Mouse (Mus musculus): Measurements from ENCODE around the gene Mocs1. TPM values are rescaled to one million over a fixed set of nuclear protein-coding genes. Genes with fewer than 3 reads are reported as not detected.

Gene Mocs1
- polyA plus RNA-seq, 1 experiment from 2014 or later = 8.0 TPM

DNA sequence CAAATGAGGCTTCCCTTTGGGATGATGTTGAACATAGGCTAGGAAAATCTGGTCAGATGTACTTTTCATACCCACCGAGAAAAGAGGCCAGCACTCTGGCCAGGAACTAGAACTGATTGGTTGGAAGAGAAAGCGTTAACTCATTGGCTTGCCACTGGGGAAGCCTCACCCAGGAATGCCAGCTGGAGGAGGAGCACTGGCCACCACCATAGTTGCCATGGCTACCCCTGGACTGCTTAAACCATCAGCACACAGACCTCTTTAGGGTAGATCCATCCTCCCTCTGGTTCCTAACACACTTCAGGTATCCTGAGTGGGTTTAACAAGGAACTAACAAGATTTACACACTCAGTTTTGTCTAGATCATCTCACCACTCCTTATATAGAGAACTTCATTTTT is 71.5 kb downstream of the Mocs1 start:
- no peak for ATAC-seq
- Histone ChIP-seq H3K36me3 (no peaks in the 10 kb centered on the region), H3K4me2 (replicated peaks) (no peak overlapping the region), H3K27me3 (replicated peaks) (no peaks in the 10 kb centered on the region), H3K9me3 (no peaks in the 10 kb centered on the region), H3K9ac (no peak overlapping the region), H3K27ac (no peak overlapping the region), H3K4me3 (replicated peaks) (no peak overlapping the region), H3K4me1 (replicated peaks) (no peaks in the 10 kb centered on the region)
- whole genome bisulfite sequencing = 90% methylated on average over 2 of the region's 2 CpGs

GRCm38 (mm10) chr17:49500234-49500633 is 72.1 kb downstream of the Mocs1 start:
- 43% methylated on average over 2 of the region's 2 CpGs for WGBS
- Histone ChIP-seq H3K4me1 (replicated peaks) (no peaks in the 10 kb centered on the region), H3K9ac (no peak overlapping the region), H3K36me3 (no peaks in the 10 kb centered on the region), H3K27ac (no peak overlapping the region), H3K4me3 (replicated peaks) (no peak overlapping the region), H3K27me3 (replicated peaks) (no peaks in the 10 kb centered on the region), H3K4me2 (replicated peaks) (no peak overlapping the region), H3K9me3 (no peaks in the 10 kb centered on the region)
- ATAC-seq = no peak

GRCm38 (mm10) chr17:49503246-49503900 is 75.2 kb downstream of the Mocs1 start:
- no peaks in the 10 kb centered on the region for H3K4me1 ChIP-seq (replicated peaks)
- H3K9me3 ChIP-seq = no peaks in the 10 kb centered on the region
- ATAC-seq = no peak
- H3K27me3 ChIP-seq (replicated peaks) = no peaks in the 10 kb centered on the region
- H3K9ac ChIP-seq = no peak overlapping the region
- no peak overlapping the region for H3K4me2 ChIP-seq (replicated peaks)
- H3K4me3 ChIP-seq (replicated peaks) = no peak overlapping the region
- no peak overlapping the region for H3K27ac ChIP-seq
- WGBS = 80% methylated on average over 6 of the region's 6 CpGs
- no peaks in the 10 kb centered on the region for H3K36me3 ChIP-seq

Other genes starting within 250 kb of the Mocs1 start
- 3.7 and 3.9 TPM in 2 replicates for gene Daam2, start 136.0 kb downstream of the Mocs1 start, polyA plus RNA-seq (2015; fragmentation: Nextera tagmentation; extraction: Ambion mirVana)
- gene Kif6, start 186.8 kb downstream of the Mocs1 start, polyA plus RNA-seq (2015; fragmentation: Nextera tagmentation; extraction: Ambion mirVana) = 0.97 and 1.1 TPM in 2 replicates